12 mouse cellular contexts compared by ENCODE assay signal in genomic region chr12:80323371-80324050, GRCm38 (mm10).
DNase-seq lines count a peak whose midpoint lies in the region; ATAC-seq and TF ChIP-seq lines count a peak whose summit lies in the region.
"Had no signal": no experiment of that assay in that cellular context is flagged by ENCODE, and none has a peak within 500 bp of the region (broad histone marks: within the 10 kb centered on the region; RNA-seq: fewer than 3 reads in every experiment).

No protein-coding gene starts in this region.

- H3K36me3 ChIP-seq in kidney, embryonic 16.5 days (ENCODE audit: insufficient read depth, low read length), result no peaks in the 10 kb centered on the region
- H3K36me3 ChIP-seq in MEL (ENCODE audit: control insufficient read depth in 1 of 2, insufficient read depth in 2 of 2, low read length in 2 of 2), result no peaks in the 10 kb centered on the region
- H3K36me3 ChIP-seq in forebrain, embryonic 14.5 days (ENCODE audit: control insufficient read depth, insufficient read depth, low read length), result no peaks in the 10 kb centered on the region
- no peaks in the 10 kb centered on the region for H3K36me3 ChIP-seq in forebrain, embryonic 16.5 days (ENCODE audit: control insufficient read depth, insufficient read depth)

- H3K27me3 ChIP-seq in kidney, embryonic 16.5 days (ENCODE audit: insufficient read depth, low read length), result no peaks in the 10 kb centered on the region
- no peaks in the 10 kb centered on the region for H3K27me3 ChIP-seq in MEL (ENCODE audit: control insufficient read depth in 1 of 2, insufficient read depth in 2 of 2, low read length in 2 of 2)
- H3K27me3 ChIP-seq in forebrain, embryonic 14.5 days (replicated peaks; ENCODE audit: control insufficient read depth, insufficient read depth, low read length), result no peaks in the 10 kb centered on the region
- H3K27me3 ChIP-seq in forebrain, embryonic 16.5 days (replicated peaks; ENCODE audit: control insufficient read depth, insufficient read depth, low read length), result no peaks in the 10 kb centered on the region
- H3K27me3 ChIP-seq: CH12.LX had no signal

- peak; percentile 28 to 43 (median 37) for TF ChIP-seq CTCF in MEL (IDR thresholded peaks at IDR 0.05 in 2 of 3, conservative IDR thresholded peaks at IDR 0.05 in 1 of 3; ENCODE audit: control insufficient read depth in 1 of 3, insufficient read depth in 1 of 3, low read depth in 2 of 3, low read length in 3 of 3, poor library complexity in 1 of 3, severe bottlenecking in 1 of 3)

- no peak overlapping the region for H3K4me2 ChIP-seq in kidney, embryonic 16.5 days (replicated peaks; ENCODE audit: low read depth, low read length)
- no peak overlapping the region for H3K4me2 ChIP-seq in forebrain, embryonic 14.5 days (ENCODE audit: low read length)
- no peak overlapping the region for H3K4me2 ChIP-seq in forebrain, embryonic 16.5 days (ENCODE audit: low read length)

- H3K9ac ChIP-seq in kidney, embryonic 16.5 days (replicated peaks; ENCODE audit: low read length), result no peak overlapping the region
- H3K9ac ChIP-seq in MEL (ENCODE audit: control insufficient read depth, low read depth, low read length, poor library complexity, severe bottlenecking), result no peak overlapping the region
- no peak overlapping the region for H3K9ac ChIP-seq in forebrain, embryonic 14.5 days (ENCODE audit: low read length)
- H3K9ac ChIP-seq in forebrain, embryonic 16.5 days (replicated peaks; ENCODE audit: low read depth, low read length), result no peak overlapping the region

- H3K4me1 ChIP-seq in kidney, embryonic 16.5 days (ENCODE audit: insufficient read depth, low read length), result 0 out of 2 replicates have a peak, but pooled peaks cover 4% of the 10 kb centered on the region
- peaks cover 0 to 10% of the 10 kb centered on the region in 2 experiments; a peak in 3 of 4 replicates for H3K4me1 ChIP-seq in MEL (ENCODE audit: control insufficient read depth in 1 of 2, insufficient read depth in 2 of 2, low read length in 2 of 2)
- H3K4me1 ChIP-seq in forebrain, embryonic 14.5 days (ENCODE audit: control insufficient read depth, insufficient read depth, low read length), result no peaks in the 10 kb centered on the region
- H3K4me1 ChIP-seq in forebrain, embryonic 16.5 days (replicated peaks; ENCODE audit: control insufficient read depth, insufficient read depth, low read length), result no peaks in the 10 kb centered on the region

- no peak overlapping the region for H3K4me3 ChIP-seq in kidney, embryonic 16.5 days (ENCODE audit: low read length)
- H3K4me3 ChIP-seq in MEL (ENCODE audit: control insufficient read depth in 1 of 2, insufficient read depth in 1 of 2, low read depth in 2 of 2, low read length in 2 of 2), result no peak overlapping the region
- H3K4me3 ChIP-seq in forebrain, embryonic 14.5 days (ENCODE audit: low read depth, low read length), result no peak overlapping the region
- H3K4me3 ChIP-seq in forebrain, embryonic 16.5 days (replicated peaks; ENCODE audit: low read length), result no peak overlapping the region

- H3K9me3 ChIP-seq in kidney, embryonic 16.5 days (ENCODE audit: low read length), result no peaks in the 10 kb centered on the region
- H3K9me3 ChIP-seq in MEL (replicated peaks; ENCODE audit: insufficient read depth, low read length), result no peaks in the 10 kb centered on the region
- no peaks in the 10 kb centered on the region for H3K9me3 ChIP-seq in forebrain, embryonic 14.5 days (replicated peaks; ENCODE audit: control insufficient read depth, low read length)
- no peaks in the 10 kb centered on the region for H3K9me3 ChIP-seq in forebrain, embryonic 16.5 days (ENCODE audit: control insufficient read depth, low read length)

- no peak for TF ChIP-seq EP300 in MEL (IDR thresholded peaks at IDR 0.05; ENCODE audit: low read depth in 1 of 2, low read length in 2 of 2)

- no peak for TF ChIP-seq POLR2A in MEL (IDR thresholded peaks at IDR 0.05; ENCODE audit: control insufficient read depth in 1 of 2, insufficient read depth in 1 of 2, low read depth in 1 of 2, low read length in 2 of 2, poor library complexity in 1 of 2)

- DNase-seq in kidney, adult 9 months, result peak; percentile 24
- DNase-seq in MEL (ENCODE audit: low read depth, low spot score), result peak; percentile 37
- DNase-seq in heart, adult 18-20 months, result peak; percentile 27 to 74
- DNase-seq in lung, postnatal 10 days, result peak; percentile 30
- DNase-seq in forebrain, embryonic 14.5 days (ENCODE audit: low spot score), result no peak
- DNase-seq in urinary bladder, postnatal 4 days (ENCODE audit: low spot score in 2 of 2), result no peak
- DNase-seq: cerebellum, postnatal 10 days; gastrocnemius, postnatal 36 days; thymus, adult 18-20 months had no signal

- H3K79me2 ChIP-seq in MEL (ENCODE audit: control insufficient read depth, insufficient read depth, low read length, poor library complexity), result no peaks in the 10 kb centered on the region

- WGBS in kidney, embryonic 16.5 days, result 64% methylated on average over 8 of the region's 8 CpGs
- 72% methylated on average over 8 of the region's 8 CpGs for WGBS in forebrain, embryonic 14.5 days
- 70% methylated on average over 8 of the region's 8 CpGs for WGBS in forebrain, embryonic 16.5 days

- H3K27ac ChIP-seq in kidney, embryonic 16.5 days (ENCODE audit: low read length), result no peak overlapping the region
- no peak overlapping the region for H3K27ac ChIP-seq in MEL (ENCODE audit: control insufficient read depth, low read depth, low read length)
- H3K27ac ChIP-seq in forebrain, embryonic 14.5 days (ENCODE audit: low read depth, low read length), result no peak overlapping the region
- H3K27ac ChIP-seq in forebrain, embryonic 16.5 days (ENCODE audit: low read length), result no peak overlapping the region

- ATAC-seq in kidney, embryonic 16.5 days (ENCODE audit: low FRiP score, low TSS enrichment), result no peak
- ATAC-seq in forebrain, embryonic 14.5 days, result no peak
- no peak for ATAC-seq in forebrain, embryonic 16.5 days

- TF ChIP-seq RAD21 in MEL (IDR thresholded peaks at IDR 0.05; ENCODE audit: low read depth, low read length), result peak; percentile 32

TF ChIP-seq in MEL, 35 proteins besides CTCF, POLR2A, EP300 and RAD21:
- TF ChIP-seq ZC3H11A (IDR thresholded peaks at IDR 0.05; ENCODE audit: low read depth, low read length) (0 out of 2 replicates have a peak, but pooled peaks have one; percentile 1), SMC3 (IDR thresholded peaks at IDR 0.05; ENCODE audit: low read depth, low read length) (peak; percentile 20; the same call in 1 of the 2 replicates), POLR2AphosphoS2 (IDR thresholded peaks at IDR 0.05; ENCODE audit: low read length) (no peak)

Comparison
In these comparisons a context has a peak if more than half of its experiments do, and no peak if none do; other contexts are left out.
1. DNase-seq: peak in kidney, adult 9 months (single experiment), MEL (single experiment), heart, adult 18-20 months (2 of 2) and lung, postnatal 10 days (single experiment); none in forebrain, embryonic 14.5 days (single experiment) and urinary bladder, postnatal 4 days (0 of 2).